Mouse (Mus musculus): ENCODE results near the gene Fastkd2. TPM values are rescaled to one million over a fixed set of nuclear protein-coding genes. Genes with fewer than 3 reads are reported as not detected.

Gene Fastkd2
- polyA plus RNA-seq, 1 experiment from 2014 or later = 54.5 TPM

- DNase-seq (ENCODE audit: low spot score) = peak; percentile 52
Measured at GRCm38 (mm10) chr1:63770309-63770708, 39.9 kb downstream of the Fastkd2 start.

GRCm38 (mm10) chr1:63776396-63776795 is 46.0 kb downstream of the Fastkd2 start:
- TF ChIP-seq CTCF (IDR thresholded peaks at IDR 0.05; ENCODE audit: low read depth) = no peak
- no peak overlapping the region for H3K27ac ChIP-seq
- DNase-seq (ENCODE audit: low spot score) = peak; percentile 45

More at GRCm38 (mm10) chr1:63770309-63770708, 39.9 kb downstream of the Fastkd2 start:
- 67% methylated on average over 7 of the region's 7 CpGs for WGBS
- Histone ChIP-seq H3K27ac (no peak overlapping the region), H3K4me2 (ENCODE audit: low read length) (no peak overlapping the region), H3K27me3 (ENCODE audit: insufficient read depth, low read length) (no peaks in the 10 kb centered on the region), H3K4me1 (replicated peaks; ENCODE audit: insufficient read depth, low read length) (no peaks in the 10 kb centered on the region), H3K9me3 (replicated peaks; ENCODE audit: low read length) (no peaks in the 10 kb centered on the region), H3K4me3 (replicated peaks; ENCODE audit: low read depth, low read length) (no peak overlapping the region), H3K9ac (ENCODE audit: low read depth, low read length) (no peak overlapping the region), H3K36me3 (ENCODE audit: insufficient read depth, low read length) (no peaks in the 10 kb centered on the region)
- TF ChIP-seq CTCF (IDR thresholded peaks at IDR 0.05; ENCODE audit: low read depth) = no peak
- no peak for ATAC-seq (replicated peaks; ENCODE audit: low FRiP score, low read depth)

GRCm38 (mm10) chr1:63776902-63777630 is 46.7 kb downstream of the Fastkd2 start:
- no peak overlapping the region for H3K4me2 ChIP-seq (ENCODE audit: low read length)
- no peaks in the 10 kb centered on the region for H3K9me3 ChIP-seq (replicated peaks; ENCODE audit: low read length)
- ATAC-seq (replicated peaks; ENCODE audit: low FRiP score, low read depth) (no peak), DNase-seq (ENCODE audit: low spot score) (no peak)
- no peaks in the 10 kb centered on the region for H3K4me1 ChIP-seq (replicated peaks; ENCODE audit: insufficient read depth, low read length)
- H3K4me3 ChIP-seq (replicated peaks; ENCODE audit: low read depth, low read length) = no peak overlapping the region
- no peak overlapping the region for H3K27ac ChIP-seq
- no peaks in the 10 kb centered on the region for H3K27me3 ChIP-seq (ENCODE audit: insufficient read depth, low read length)
- no peak overlapping the region for H3K9ac ChIP-seq (ENCODE audit: low read depth, low read length)
- WGBS = 25% methylated on average over 4 of the region's 4 CpGs
- no peaks in the 10 kb centered on the region for H3K36me3 ChIP-seq (ENCODE audit: insufficient read depth, low read length)
- no peak for TF ChIP-seq CTCF (IDR thresholded peaks at IDR 0.05; ENCODE audit: low read depth)

More at GRCm38 (mm10) chr1:63776396-63776795, 46.0 kb downstream of the Fastkd2 start:
- no peaks in the 10 kb centered on the region for H3K27me3 ChIP-seq (ENCODE audit: insufficient read depth, low read length)
- no peak for ATAC-seq (replicated peaks; ENCODE audit: low FRiP score, low read depth)
- H3K4me2 ChIP-seq (ENCODE audit: low read length) = no peak overlapping the region
- 34% methylated on average over 1 of the region's 1 CpGs for WGBS
- H3K4me3 ChIP-seq (replicated peaks; ENCODE audit: low read depth, low read length) = no peak overlapping the region
- no peaks in the 10 kb centered on the region for H3K9me3 ChIP-seq (replicated peaks; ENCODE audit: low read length)
- no peaks in the 10 kb centered on the region for H3K36me3 ChIP-seq (ENCODE audit: insufficient read depth, low read length)
- no peaks in the 10 kb centered on the region for H3K4me1 ChIP-seq (replicated peaks; ENCODE audit: insufficient read depth, low read length)
- H3K9ac ChIP-seq (ENCODE audit: low read depth, low read length) = no peak overlapping the region

GRCm38 (mm10) chr1:63794326-63794725 is 63.9 kb downstream of the Fastkd2 start:
- H3K4me2 ChIP-seq (ENCODE audit: low read length) = no peak overlapping the region
- no peak overlapping the region for H3K27ac ChIP-seq
- no peaks in the 10 kb centered on the region for H3K9me3 ChIP-seq (replicated peaks; ENCODE audit: low read length)
- ATAC-seq (replicated peaks; ENCODE audit: low FRiP score, low read depth) (no peak), DNase-seq (ENCODE audit: low spot score) (no peak)
- H3K4me1 ChIP-seq (replicated peaks; ENCODE audit: insufficient read depth, low read length) = no peaks in the 10 kb centered on the region
- no peaks in the 10 kb centered on the region for H3K36me3 ChIP-seq (ENCODE audit: insufficient read depth, low read length)
- no peaks in the 10 kb centered on the region for H3K27me3 ChIP-seq (ENCODE audit: insufficient read depth, low read length)
- TF ChIP-seq CTCF (IDR thresholded peaks at IDR 0.05; ENCODE audit: low read depth) = no peak
- no peak overlapping the region for H3K9ac ChIP-seq (ENCODE audit: low read depth, low read length)
- H3K4me3 ChIP-seq (replicated peaks; ENCODE audit: low read depth, low read length) = no peak overlapping the region

Other genes with a start within 250 kb of the Fastkd2 start
- gene Gm39653, start 114.6 kb upstream of the Fastkd2 start, polyA plus RNA-seq (2015; fragmentation: Nextera tagmentation; extraction: Ambion mirVana) = not detected in 2 replicates
- gene Dytn, start 43.7 kb upstream of the Fastkd2 start, polyA plus RNA-seq (2015; fragmentation: Nextera tagmentation; extraction: Ambion mirVana) = not detected in 2 replicates
- 0.10 and 0.11 TPM in 2 replicates for gene Mdh1b, start 296 bp upstream of the Fastkd2 start, polyA plus RNA-seq (2015; fragmentation: Nextera tagmentation; extraction: Ambion mirVana)
- not detected in 2 replicates for gene 4933402D24Rik, start 38.7 kb downstream of the Fastkd2 start, polyA plus RNA-seq (2015; fragmentation: Nextera tagmentation; extraction: Ambion mirVana)

Data from kidney, postnatal 0 days (tissue).